Mouse (Mus musculus) liver, embryonic 14.5 days (tissue): Measurements from ENCODE around the gene Atf4.

ENCODE experiments used
- CTCF ChIP-seq: IDR thresholded peaks from 2 replicates; pipeline ENCODE4 v1.5.1; 2016; ENCODE audit warnings: antibody characterized with exemption, low read depth, control low read depth
- EP300 ChIP-seq: IDR thresholded peaks from 2 replicates; pipeline ENCODE4 v1.6.1; 2016; ENCODE audit warnings: antibody characterized with exemption, low read depth

DNA sequence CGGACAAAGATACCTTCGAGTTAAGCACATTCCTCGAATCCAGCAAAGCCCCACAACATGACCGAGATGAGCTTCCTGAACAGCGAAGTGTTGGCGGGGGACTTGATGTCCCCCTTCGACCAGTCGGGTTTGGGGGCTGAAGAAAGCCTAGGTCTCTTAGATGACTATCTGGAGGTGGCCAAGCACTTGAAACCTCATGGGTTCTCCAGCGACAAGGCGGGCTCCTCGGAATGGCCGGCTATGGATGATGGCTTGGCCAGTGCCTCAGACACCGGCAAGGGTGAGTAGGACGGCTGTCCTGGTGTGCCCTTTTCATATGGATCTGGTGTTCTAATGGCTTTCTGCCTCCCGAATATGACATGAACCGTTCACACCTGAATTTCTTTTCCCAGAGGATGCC is 1.3 kb downstream of the Atf4 start:
- TF ChIP-seq CTCF (no peak; the same call in 1 of the 2 replicates), EP300 (no peak)
